Mouse (Mus musculus) adrenal gland, postnatal 10 days (tissue): Measurements from ENCODE around the gene H2-T3. TPM values are rescaled to one million over a fixed set of nuclear protein-coding genes. Genes with fewer than 3 reads are reported as not detected.

Experiments used
- total RNA-seq, 2 experiments: library from RNA; stranded (reverse); gene quantifications; 2 replicates each; pipeline ENCODE4 v1.2.3; 2021

The H2-T3 gene
- total RNA-seq, 2 experiments from 2014 or later, result not detected

Other genes starting within 250 kb of the H2-T3 start
- gene Abcf1, start 220.5 kb downstream of the H2-T3 start, total RNA-seq, result 10 to 100 TPM; 72.7 to 78.3 TPM
- gene Gnl1, start 210.4 kb downstream of the H2-T3 start, total RNA-seq, result 10 to 100 TPM; 41.5 to 42.9 TPM
- 10 to 100 TPM; 16.7 to 28.8 TPM for gene Prr3, start 210.1 kb downstream of the H2-T3 start, total RNA-seq
- gene H2-T24, start 169.7 kb downstream of the H2-T3 start, total RNA-seq, result 1 to 10 TPM; 2.9 to 3.9 TPM
- gene H2-T23, start 157.4 kb downstream of the H2-T3 start, total RNA-seq, result 10 to 100 TPM; 55.7 to 82.7 TPM
- 10 to 100 TPM; 23.5 to 25.4 TPM for gene H2-T22, start 147.5 kb downstream of the H2-T3 start, total RNA-seq
- not detected for gene Gm6034, start 147.3 kb downstream of the H2-T3 start, total RNA-seq
- 1 to 10 TPM; 2.4 to 2.5 TPM for gene Gm11127, start 131.9 kb downstream of the H2-T3 start, total RNA-seq
- not detected for gene Gm19684, start 68.6 kb downstream of the H2-T3 start, total RNA-seq
- not detected for gene Gm7030, start 60.9 kb downstream of the H2-T3 start, total RNA-seq
- gene Gm8909, start 21.8 kb downstream of the H2-T3 start, total RNA-seq, result under 1 TPM in 1 of 2 experiments, not detected in 1; 0.33 TPM
- 10 to 100 TPM; 38.3 to 48.1 TPM for gene Rpp21, start 67.8 kb upstream of the H2-T3 start, total RNA-seq
- gene Trim39, start 82.0 kb upstream of the H2-T3 start, total RNA-seq, result 10 to 100 TPM; 13.8 to 17.8 TPM
- not detected for gene H2-M10.2, start 96.2 kb upstream of the H2-T3 start, total RNA-seq
- gene H2-M10.1, start 135.9 kb upstream of the H2-T3 start, total RNA-seq, result not detected
- not detected for gene H2-M10.3, start 178.1 kb upstream of the H2-T3 start, total RNA-seq